Mouse (Mus musculus) liver, postnatal 0 days (tissue): ENCODE measurements at regions not wholly inside any gene's neighbourhood (a gene's known extent, or its start where the extent isn't known, plus 50 kb on each side); places are given as distances from the start of the nearest gene placed in this dataset.

Experiments
- ATAC-seq: fragments of 200-750 bp; cut with Nextera tagmentation; 2 replicates; pipeline ENCODE4 v1.8.0; 2017; ENCODE audit warnings: mild to moderate bottlenecking, moderate library complexity
- DNase-seq: peaks from one replicate; pipeline ENCODE4 v3.0.0-alpha.2; 2016
- H3K27ac ChIP-seq: fragments of 300-500 bp; sonication (generic); 2 replicates; pipeline ENCODE4 v1.5.1; 2014; ENCODE audit warnings: antibody characterized with exemption, moderate library complexity, mild to moderate bottlenecking, low read depth
- H3K27me3 ChIP-seq: fragments of 300-500 bp; sonication (generic); 2 replicates; pipeline ENCODE4 v1.6.1; 2014; ENCODE audit warnings: low read length, control low read depth, mixed read lengths; ENCODE audit not compliant: insufficient read depth
- H3K36me3 ChIP-seq: fragments of 300-500 bp; sonication (generic); replicated peaks from 2 replicates; pipeline ENCODE4 v1.6.1; 2014; ENCODE audit warnings: mild to moderate bottlenecking, control low read depth, low read length, moderate library complexity, mixed read lengths; ENCODE audit not compliant: insufficient read depth
- H3K4me1 ChIP-seq: fragments of 300-500 bp; sonication (generic); 2 replicates; pipeline ENCODE4 v1.6.1; 2014; ENCODE audit warnings: antibody characterized with exemption, mild to moderate bottlenecking, control low read depth; ENCODE audit not compliant: insufficient read depth
- H3K4me2 ChIP-seq: fragments of 300-500 bp; sonication (generic); 2 replicates; pipeline ENCODE4 v1.6.1; 2014; ENCODE audit warnings: low read depth, mild to moderate bottlenecking, low read length, moderate library complexity, mixed read lengths
- H3K4me3 ChIP-seq: fragments of 300-500 bp; sonication (generic); 2 replicates; pipeline ENCODE4 v1.5.1; 2014; ENCODE audit warnings: low read depth, low read length
- H3K9ac ChIP-seq: fragments of 300-500 bp; sonication (generic); replicated peaks from 2 replicates; pipeline ENCODE4 v1.6.1; 2014; ENCODE audit warnings: mild to moderate bottlenecking, moderate library complexity
- H3K9me3 ChIP-seq: fragments of 300-500 bp; sonication (generic); 2 replicates; pipeline ENCODE4 v1.6.1; 2016; ENCODE audit warnings: mild to moderate bottlenecking, control low read depth, low read length, mixed read lengths
- CTCF ChIP-seq: sonication (generic); IDR thresholded peaks from 2 replicates; pipeline ENCODE4 v1.5.1; 2016; ENCODE audit warnings: antibody characterized with exemption, low read depth
- EP300 ChIP-seq: IDR thresholded peaks from 2 replicates; pipeline ENCODE4 v1.6.1; 2016; ENCODE audit warnings: antibody characterized with exemption, low read depth, mild to moderate bottlenecking
- WGBS: fragments of 180-500 bp; shearing (Covaris S2); extraction: QIAGEN DNeasy Blood & Tissue Kit; methylation state at CpG from one replicate; pipeline ENCODE4 v1.1.7; 2014; ENCODE audit not compliant: insufficient replicate concordance; 5-methylcytosine and 5-hydroxymethylcytosine counted together

GRCm38 (mm10) chr10:25023044-25023540 lies 95.8 kb upstream of the Arg1 start:
- DNase-seq: no peak
- Histone ChIP-seq H3K9me3 (no peaks in the 10 kb centered on the region), H3K4me2 (no peak overlapping the region), H3K4me3 (no peak overlapping the region), H3K36me3 (no peaks in the 10 kb centered on the region), H3K4me1 (no peaks in the 10 kb centered on the region), H3K27me3 (no peaks in the 10 kb centered on the region), H3K9ac (no peak overlapping the region), H3K27ac (no peak overlapping the region)
- ATAC-seq: no peak
- no peak for TF ChIP-seq EP300
- no peak for TF ChIP-seq CTCF
- WGBS: 84% methylated on average over 4 of the region's 4 CpGs

GRCm38 (mm10) chr10:25018946-25019345 lies 91.7 kb upstream of the Arg1 start:
- Histone ChIP-seq H3K4me3 (no peak overlapping the region), H3K4me2 (no peak overlapping the region), H3K27me3 (no peaks in the 10 kb centered on the region), H3K27ac (no peak overlapping the region), H3K9me3 (no peaks in the 10 kb centered on the region), H3K9ac (no peak overlapping the region), H3K4me1 (no peaks in the 10 kb centered on the region), H3K36me3 (no peaks in the 10 kb centered on the region)
- ATAC-seq (no peak), DNase-seq (no peak)
- 78% methylated on average over 2 of the region's 2 CpGs for WGBS
- TF ChIP-seq EP300 (no peak), CTCF (no peak)

GRCm38 (mm10) chr10:25017843-25018242 lies 90.6 kb upstream of the Arg1 start:
- ATAC-seq: no peak
- TF ChIP-seq EP300: no peak
- TF ChIP-seq CTCF: no peak
- H3K4me1 ChIP-seq: no peaks in the 10 kb centered on the region
- no peak overlapping the region for H3K4me3 ChIP-seq
- DNase-seq: no peak
- 68% methylated on average over 1 of the region's 1 CpGs for WGBS
- H3K9me3 ChIP-seq: no peaks in the 10 kb centered on the region
- no peaks in the 10 kb centered on the region for H3K27me3 ChIP-seq
- H3K36me3 ChIP-seq: no peaks in the 10 kb centered on the region
- H3K27ac ChIP-seq: no peak overlapping the region
- H3K9ac ChIP-seq: no peak overlapping the region
- H3K4me2 ChIP-seq: no peak overlapping the region

GRCm38 (mm10) chr10:25016110-25016509 lies 88.8 kb upstream of the Arg1 start:
- H3K4me1 ChIP-seq: no peaks in the 10 kb centered on the region
- no peak overlapping the region for H3K4me2 ChIP-seq
- no peaks in the 10 kb centered on the region for H3K9me3 ChIP-seq
- no peaks in the 10 kb centered on the region for H3K36me3 ChIP-seq
- TF ChIP-seq CTCF: no peak
- TF ChIP-seq EP300: no peak
- H3K27ac ChIP-seq: no peak overlapping the region
- ATAC-seq (no peak), DNase-seq (no peak)
- no peaks in the 10 kb centered on the region for H3K27me3 ChIP-seq
- no peak overlapping the region for H3K9ac ChIP-seq
- no peak overlapping the region for H3K4me3 ChIP-seq
- 81% methylated on average over 9 of the region's 9 CpGs for WGBS

- Histone ChIP-seq H3K4me3 (no peak overlapping the region), H3K4me2 (no peak overlapping the region), H3K36me3 (no peaks in the 10 kb centered on the region), H3K9ac (no peak overlapping the region), H3K9me3 (no peaks in the 10 kb centered on the region), H3K27ac (no peak overlapping the region), H3K4me1 (no peaks in the 10 kb centered on the region), H3K27me3 (no peaks in the 10 kb centered on the region)
- DNase-seq (no peak), ATAC-seq (no peak)
- TF ChIP-seq CTCF (no peak), EP300 (no peak)
Observed at GRCm38 (mm10) chr10:25012129-25012528, 84.8 kb upstream of the Arg1 start.

GRCm38 (mm10) chr10:25001299-25001698 lies 74.0 kb upstream of the Arg1 start:
- no peak overlapping the region for H3K4me3 ChIP-seq
- no peak for TF ChIP-seq CTCF
- no peak for TF ChIP-seq EP300
- H3K4me2 ChIP-seq: no peak overlapping the region
- no peak overlapping the region for H3K27ac ChIP-seq
- 80% methylated on average over 8 of the region's 8 CpGs for WGBS
- H3K36me3 ChIP-seq: no peaks in the 10 kb centered on the region
- no peaks in the 10 kb centered on the region for H3K27me3 ChIP-seq
- no peaks in the 10 kb centered on the region for H3K9me3 ChIP-seq
- ATAC-seq: no peak
- no peak for DNase-seq
- no peak overlapping the region for H3K9ac ChIP-seq
- H3K4me1 ChIP-seq: no peaks in the 10 kb centered on the region
